Mouse (Mus musculus) liver (tissue): ENCODE results near the gene Klrb1b.

Experiments used
- DNase-seq: peaks from one replicate; pipeline ENCODE4 v3.0.0-alpha.2; 2020; ENCODE audit warnings: mixed read lengths

Gene Klrb1b

GRCm38 (mm10) chr6:128826132-128826531 is at the start of gene Klrb1b, which contains the start of gene Gm44511:
TSS of gene Klrb1b (minus strand) at chr6:128826331.
TSS of gene Gm44511 (minus strand) at chr6:128826315.
- no peak for DNase-seq

- no peak for DNase-seq
Observed at GRCm38 (mm10) chr6:128871910-128872610, 45.9 kb upstream of the Klrb1b start.

- DNase-seq, result no peak
Observed at GRCm38 (mm10) chr6:128868861-128869260, 42.7 kb upstream of the Klrb1b start.

GRCm38 (mm10) chr6:128857976-128858375 is 31.8 kb upstream of the Klrb1b start:
- DNase-seq, result no peak

- peak; percentile 34 for DNase-seq
Observed at GRCm38 (mm10) chr6:128856250-128856649, 30.1 kb upstream of the Klrb1b start.

GRCm38 (mm10) chr6:128855477-128855876 is 29.3 kb upstream of the Klrb1b start:
- no peak for DNase-seq

GRCm38 (mm10) chr6:128854895-128855294 is 28.8 kb upstream of the Klrb1b start:
- no peak for DNase-seq

- DNase-seq, result peak; percentile 45
Observed at GRCm38 (mm10) chr6:128854024-128854820, 28.1 kb upstream of the Klrb1b start.

GRCm38 (mm10) chr6:128852766-128853165 is 26.6 kb upstream of the Klrb1b start:
- no peak for DNase-seq

GRCm38 (mm10) chr6:128851151-128851550 is 25.0 kb upstream of the Klrb1b start:
- no peak for DNase-seq

- DNase-seq, result no peak
Observed at GRCm38 (mm10) chr6:128850671-128851070, 24.5 kb upstream of the Klrb1b start.

GRCm38 (mm10) chr6:128849902-128850301 is 23.8 kb upstream of the Klrb1b start:
- DNase-seq, result peak; percentile 55

- no peak for DNase-seq
Observed at GRCm38 (mm10) chr6:128847401-128847800, 21.3 kb upstream of the Klrb1b start.

- DNase-seq, result no peak
Observed at GRCm38 (mm10) chr6:128845998-128846542, 19.9 kb upstream of the Klrb1b start.

GRCm38 (mm10) chr6:128845319-128845979 is 19.3 kb upstream of the Klrb1b start:
- peak; percentile 87 for DNase-seq

- no peak for DNase-seq
Observed at GRCm38 (mm10) chr6:128844586-128845080, 18.5 kb upstream of the Klrb1b start.

- DNase-seq, result no peak
Observed at GRCm38 (mm10) chr6:128844131-128844530, 18.0 kb upstream of the Klrb1b start.

GRCm38 (mm10) chr6:128843479-128843992 is 17.4 kb upstream of the Klrb1b start:
- peak; percentile 76 for DNase-seq

- peak; percentile 86 for DNase-seq
Observed at GRCm38 (mm10) chr6:128842945-128843478, 16.9 kb upstream of the Klrb1b start.

GRCm38 (mm10) chr6:128842356-128842944 is 16.3 kb upstream of the Klrb1b start:
- no peak for DNase-seq

- no peak for DNase-seq
Observed at GRCm38 (mm10) chr6:128841327-128842089, 15.4 kb upstream of the Klrb1b start.
